Mouse (Mus musculus) NIH3T3 (cell line): ENCODE data around the gene Olfr1180.
"Not testable (repeated sequence)": the region's sequence is repeated elsewhere in the genome, so short reads cannot be mapped to it uniquely, and the experiment has no call there.

Source experiments
- DNase-seq: peaks from one replicate; pipeline ENCODE4 v3.0.0-alpha.2; 2012; ENCODE audit warnings: low read depth

The Olfr1180 gene

DNA sequence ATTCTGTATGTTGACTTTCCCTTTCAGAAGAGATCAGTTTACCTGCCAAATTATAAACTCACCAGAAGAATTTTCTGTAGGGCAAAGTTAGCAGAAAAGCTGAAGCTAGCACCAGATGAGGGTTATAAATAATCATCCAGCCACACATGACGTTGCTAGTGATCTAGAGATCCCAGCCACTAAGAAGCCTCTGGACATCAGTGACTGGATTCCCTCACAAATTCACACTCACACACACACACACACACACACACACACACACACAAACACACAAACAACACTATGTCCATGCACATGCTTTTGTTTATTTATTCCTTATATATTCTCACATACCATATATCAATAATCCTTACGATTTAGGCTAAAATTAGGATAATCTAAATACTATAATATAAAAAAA is at the start of gene Olfr1180:
Olfr1180 (minus strand) TSS at position 101 of the 400 bp plus-strand sequence.
- DNase-seq, result no peak

GRCm38 (mm10) chr2:88454567-88454966 is 35.6 kb upstream of the Olfr1180 start, which contains the start of gene Olfr1183:
Olfr1183 (plus strand) TSS chr2:88454867.
- DNase-seq, result not testable (repeated sequence)

GRCm38 (mm10) chr2:88449031-88449430 is 30.1 kb upstream of the Olfr1180 start, which contains the start of gene Gm13757:
Gm13757 (minus strand) TSS chr2:88449131.
- DNase-seq, result no peak

DNA sequence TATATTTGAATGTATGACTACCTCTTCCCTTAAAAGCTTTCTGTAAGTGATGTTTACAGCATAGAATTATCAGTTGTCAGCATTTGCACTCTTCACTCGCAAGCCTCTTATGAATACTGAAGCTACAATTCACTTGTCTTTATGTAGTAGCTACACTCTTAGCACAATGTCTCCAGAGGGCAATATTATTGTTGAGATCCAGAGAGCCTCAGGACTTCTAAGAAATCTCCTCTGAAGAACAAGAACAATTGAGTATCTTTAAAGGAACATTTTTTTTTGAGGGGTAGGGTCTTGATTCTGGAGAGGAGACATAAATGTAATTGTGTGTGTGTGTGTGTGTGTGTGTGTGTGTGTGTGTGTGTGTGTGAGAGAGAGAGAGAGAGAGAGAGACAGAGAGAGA is 7.1 kb upstream of the Olfr1180 start, which contains the start of gene Olfr1181:
Olfr1181 (minus strand) TSS at position 101 of the 400 bp plus-strand sequence.
- DNase-seq, result no peak

- no peak for DNase-seq
Measured at GRCm38 (mm10) chr2:88406353-88406752, 12.6 kb downstream of the Olfr1180 start, which contains the start of gene Olfr1179. Olfr1179 (minus strand) TSS chr2:88406453.

GRCm38 (mm10) chr2:88386762-88387161 is 32.2 kb downstream of the Olfr1180 start, which contains the start of gene Olfr1178:
Olfr1178 (plus strand) TSS chr2:88387062.
- DNase-seq, result no peak
